Mouse (Mus musculus) liver (tissue): ENCODE results near the gene Agbl5.
A peak's percentile ranks its signal among the peaks of the same experiment; 100 is the strongest.

Source experiments
- DNase-seq: peaks from one replicate; pipeline ENCODE4 v3.0.0-alpha.2; 2020; ENCODE audit warnings: mixed read lengths

The Agbl5 gene

DNA sequence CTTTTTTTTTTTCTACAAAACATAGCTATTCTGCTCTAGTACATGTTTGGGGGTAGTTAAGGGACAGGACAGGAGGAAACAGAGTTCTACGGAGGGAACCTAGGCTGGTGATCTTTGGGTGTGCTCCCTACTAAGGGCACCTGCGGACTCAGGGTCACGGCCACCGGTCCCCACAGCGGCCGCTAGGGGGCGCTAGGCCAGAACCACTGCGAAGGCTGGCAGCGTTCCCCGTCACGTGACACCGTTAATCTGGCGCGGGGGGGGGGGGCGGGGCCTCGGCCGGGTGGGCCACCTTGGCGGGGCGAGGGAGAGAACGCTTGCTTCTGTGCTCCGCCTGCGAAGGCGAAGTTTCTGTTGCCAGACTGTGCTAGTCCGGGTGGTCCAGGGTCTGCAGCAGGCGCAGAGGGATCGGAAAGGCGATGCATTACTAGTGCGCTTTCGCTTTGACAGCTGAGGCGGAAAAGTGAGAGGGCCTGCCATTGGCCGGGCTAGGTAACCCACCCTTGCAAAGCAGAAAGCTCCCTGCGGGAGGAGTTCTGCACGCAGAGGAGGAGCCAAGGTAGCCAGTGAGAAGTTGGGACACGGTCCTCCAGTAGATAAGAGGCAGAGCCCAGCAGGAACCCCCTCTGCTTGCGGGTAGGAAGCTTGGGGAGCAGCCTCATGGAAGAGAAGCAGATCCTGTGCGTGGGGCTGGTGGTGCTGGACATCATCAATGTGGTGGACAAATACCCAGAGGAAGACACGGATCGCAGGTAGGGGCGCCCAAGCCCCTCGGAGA, 33.0 kb downstream of the Agbl5 start, which contains the start of gene Khk:
TSS of gene Khk (plus strand) at position 176 of the 778 bp plus-strand sequence.
- DNase-seq, result peak; percentile 95

DNA sequence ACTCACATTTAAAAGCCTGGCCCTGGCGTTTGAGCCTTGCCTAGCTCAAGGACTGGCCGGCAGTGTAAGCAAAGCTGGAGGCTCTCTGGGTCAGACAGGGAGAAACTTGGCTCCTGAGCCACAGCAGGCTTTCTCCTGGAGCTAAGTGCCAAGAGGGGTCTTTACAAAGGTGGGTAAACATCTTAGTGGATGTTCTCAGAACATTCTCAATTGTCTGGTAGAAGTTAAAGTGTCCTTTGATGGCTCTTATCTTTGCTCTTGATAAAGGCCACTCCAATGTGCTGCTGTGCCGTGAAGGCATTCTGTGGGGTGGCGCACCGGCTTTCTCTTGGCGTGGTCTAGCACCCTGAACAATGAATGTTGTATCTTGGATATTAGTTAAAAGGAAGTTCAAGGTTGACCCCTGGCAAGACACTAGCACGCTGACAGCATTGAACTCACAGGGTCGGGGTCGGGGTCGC, 34.1 kb downstream of the Agbl5 start:
- no peak for DNase-seq

DNA sequence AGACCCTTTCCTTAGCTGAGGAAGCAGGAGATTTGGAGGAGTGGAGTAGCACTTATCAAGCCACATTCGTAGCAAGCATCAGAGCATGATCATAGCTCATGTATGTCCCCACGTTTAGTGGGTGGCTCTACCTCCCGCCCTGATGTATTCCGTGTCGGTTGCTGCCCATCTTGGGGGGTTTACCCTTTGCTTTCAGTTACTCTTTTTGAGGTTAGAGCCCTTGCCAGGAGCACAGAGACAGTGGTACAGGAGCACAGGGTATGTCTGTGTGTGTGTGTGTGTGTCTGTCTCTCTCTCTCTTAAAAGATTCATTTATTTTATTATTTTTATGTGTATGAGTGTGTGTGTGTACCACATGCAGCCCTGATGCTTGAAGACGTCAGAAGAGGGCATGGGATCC, 34.6 kb downstream of the Agbl5 start:
- DNase-seq, result no peak

DNA sequence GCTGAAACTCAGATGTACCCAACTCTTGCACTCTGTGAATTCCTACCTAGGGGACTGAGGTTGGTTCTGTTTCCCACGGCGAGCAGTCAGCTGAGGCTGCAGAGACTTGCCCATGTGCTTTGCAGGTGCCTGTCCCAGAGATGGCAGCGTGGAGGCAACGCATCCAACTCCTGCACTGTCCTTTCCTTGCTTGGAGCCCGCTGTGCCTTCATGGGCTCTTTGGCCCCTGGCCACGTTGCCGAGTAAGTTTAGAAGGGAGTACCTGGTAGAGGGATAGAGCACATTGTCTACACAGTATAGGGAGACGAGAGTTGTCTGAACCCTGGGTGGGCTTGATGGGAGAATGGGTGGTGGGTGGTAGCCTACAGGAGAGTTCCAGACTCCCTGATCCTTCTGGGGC, 36.1 kb downstream of the Agbl5 start:
- no peak for DNase-seq

DNA sequence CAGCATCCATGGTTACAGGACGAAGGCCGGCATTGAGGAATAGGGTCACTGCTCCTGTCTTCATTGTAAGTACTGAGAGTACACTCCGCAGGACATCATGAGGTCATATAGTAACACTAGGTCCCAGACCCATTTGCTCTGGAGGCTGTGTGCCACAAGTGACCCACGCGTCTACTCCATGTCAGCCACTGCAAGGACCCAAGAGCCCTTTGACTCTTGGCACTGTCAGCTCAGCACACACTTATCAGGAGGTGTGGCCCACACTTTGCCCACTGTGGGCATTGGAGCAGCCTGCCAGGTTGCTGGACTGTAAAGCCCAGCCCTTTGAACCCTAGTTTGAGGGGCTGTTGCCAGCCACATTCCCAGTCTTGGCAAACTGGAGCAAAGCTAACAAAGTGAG, 36.7 kb downstream of the Agbl5 start:
- DNase-seq, result no peak

DNA sequence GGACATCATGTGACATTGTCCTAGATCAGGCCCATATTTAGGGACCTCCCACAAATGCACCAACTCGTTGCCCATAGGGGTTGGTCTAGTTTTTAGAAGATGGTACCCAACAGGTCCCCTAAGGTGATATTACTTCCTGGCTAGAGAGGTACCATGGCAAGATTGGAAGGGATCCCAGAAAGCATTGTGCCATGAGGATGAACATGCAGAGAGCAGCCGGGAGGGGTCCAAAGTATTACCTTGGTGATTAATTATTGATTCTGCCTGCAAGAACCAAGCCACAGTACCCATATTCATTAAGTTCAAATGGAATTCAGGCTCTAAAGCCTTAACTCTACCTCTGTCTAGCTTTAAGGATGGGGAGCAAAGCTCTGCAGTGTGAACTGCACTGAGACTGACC, 37.6 kb downstream of the Agbl5 start:
- DNase-seq, result no peak

DNA sequence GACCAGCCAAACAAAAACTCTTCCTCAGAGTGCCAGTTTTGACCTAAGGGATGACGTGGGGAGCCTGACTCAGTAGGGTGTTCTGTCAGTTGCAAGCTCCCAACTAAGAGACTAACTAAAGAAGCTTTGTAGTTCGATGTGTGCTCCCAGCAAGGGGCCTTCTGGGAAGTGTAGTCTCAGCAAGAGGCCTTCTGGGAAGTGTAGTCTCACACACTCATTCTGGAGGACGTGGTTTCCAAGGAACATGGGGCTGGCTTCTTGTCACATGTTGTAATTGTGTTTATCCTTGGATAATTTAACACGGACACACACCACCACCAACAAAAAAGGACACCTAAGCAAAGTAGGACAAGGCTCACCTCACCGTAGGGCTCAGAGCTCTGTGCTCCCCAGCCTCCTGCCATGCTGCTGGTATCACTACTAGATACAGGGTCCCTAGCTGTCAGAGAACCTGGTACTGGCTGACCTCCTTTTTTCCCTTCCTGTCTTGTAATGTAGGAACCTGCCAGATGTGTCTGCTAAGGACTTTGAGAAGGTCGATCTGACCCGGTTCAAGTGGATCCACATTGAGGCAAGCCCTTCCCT, 39.5 kb downstream of the Agbl5 start:
- DNase-seq, result no peak

DNA sequence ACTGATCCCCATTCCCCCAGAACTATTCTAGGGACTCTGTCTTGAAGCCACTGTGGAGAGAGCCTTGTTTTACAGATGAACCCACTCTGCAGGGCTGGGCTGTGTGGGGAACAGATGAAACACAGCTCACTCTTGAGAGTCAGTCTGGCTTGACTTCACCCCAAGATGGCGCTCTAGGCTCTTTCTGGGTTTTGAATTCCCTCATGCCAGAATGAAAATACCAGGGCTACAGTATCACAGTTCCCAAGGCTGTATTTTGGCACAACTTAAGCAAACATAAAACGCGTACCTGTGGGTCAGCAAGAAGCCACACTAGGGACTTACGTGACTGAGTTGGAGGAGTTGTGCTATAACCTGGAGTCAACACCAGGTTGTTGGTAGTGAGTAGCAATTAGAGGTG, 41.6 kb downstream of the Agbl5 start:
- DNase-seq, result peak; percentile 57

DNA sequence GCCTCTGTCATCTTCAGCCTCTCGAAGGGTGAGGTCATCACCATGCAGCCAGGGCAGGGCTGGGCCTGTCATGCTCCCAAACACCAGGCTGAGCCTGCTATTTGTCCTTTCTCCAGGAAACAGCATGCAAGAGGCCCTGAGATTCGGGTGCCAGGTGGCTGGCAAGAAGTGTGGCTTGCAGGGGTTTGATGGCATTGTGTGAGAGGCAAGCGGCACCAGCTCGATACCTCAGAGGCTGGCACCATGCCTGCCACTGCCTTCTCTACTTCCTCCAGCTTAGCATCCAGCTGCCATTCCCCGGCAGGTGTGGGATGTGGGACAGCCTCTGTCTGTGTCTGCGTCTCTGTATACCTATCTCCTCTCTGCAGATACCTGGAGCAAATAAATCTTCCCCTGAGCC, 42.4 kb downstream of the Agbl5 start:
- no peak for DNase-seq

DNA sequence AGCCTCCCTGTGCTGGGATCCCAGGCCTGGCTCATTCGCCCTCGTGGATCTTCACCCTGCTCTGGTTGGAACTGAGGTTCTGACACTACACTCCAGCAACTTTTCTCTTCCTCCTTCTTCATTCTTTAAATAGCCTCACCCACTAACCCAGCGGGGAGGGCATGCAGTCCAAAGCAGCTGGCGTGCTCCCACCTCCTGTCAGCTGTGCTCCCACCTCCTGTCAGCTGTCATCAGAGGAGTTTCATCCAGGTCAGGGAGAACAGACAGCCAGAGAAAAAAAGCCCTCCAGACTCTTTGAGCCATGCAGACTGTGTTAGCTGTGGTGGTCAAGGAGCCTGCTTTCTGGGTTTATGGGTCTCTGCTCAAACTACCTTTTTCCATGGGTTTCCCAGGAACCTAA, 42.9 kb downstream of the Agbl5 start:
- no peak for DNase-seq

DNA sequence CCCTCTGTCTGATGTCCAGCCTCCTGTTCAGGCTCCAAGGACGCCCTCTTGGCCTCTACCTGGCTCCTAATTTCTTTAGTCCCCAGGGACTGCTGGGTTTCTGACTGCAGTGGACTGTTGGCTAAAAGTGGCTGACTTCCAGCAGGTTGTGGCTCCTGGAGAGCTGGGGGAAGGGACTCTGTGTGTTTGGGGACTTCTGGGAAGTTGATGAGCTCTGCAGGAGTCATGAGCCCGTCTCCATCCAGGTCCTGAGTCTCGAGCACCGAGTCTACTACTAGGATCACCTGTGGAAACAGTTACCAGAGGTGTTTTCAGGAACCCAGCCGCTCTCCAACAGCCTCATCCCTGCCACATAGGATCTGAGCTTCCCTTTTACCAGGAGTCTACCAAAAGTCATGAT, 45.2 kb downstream of the Agbl5 start:
- DNase-seq, result no peak

DNA sequence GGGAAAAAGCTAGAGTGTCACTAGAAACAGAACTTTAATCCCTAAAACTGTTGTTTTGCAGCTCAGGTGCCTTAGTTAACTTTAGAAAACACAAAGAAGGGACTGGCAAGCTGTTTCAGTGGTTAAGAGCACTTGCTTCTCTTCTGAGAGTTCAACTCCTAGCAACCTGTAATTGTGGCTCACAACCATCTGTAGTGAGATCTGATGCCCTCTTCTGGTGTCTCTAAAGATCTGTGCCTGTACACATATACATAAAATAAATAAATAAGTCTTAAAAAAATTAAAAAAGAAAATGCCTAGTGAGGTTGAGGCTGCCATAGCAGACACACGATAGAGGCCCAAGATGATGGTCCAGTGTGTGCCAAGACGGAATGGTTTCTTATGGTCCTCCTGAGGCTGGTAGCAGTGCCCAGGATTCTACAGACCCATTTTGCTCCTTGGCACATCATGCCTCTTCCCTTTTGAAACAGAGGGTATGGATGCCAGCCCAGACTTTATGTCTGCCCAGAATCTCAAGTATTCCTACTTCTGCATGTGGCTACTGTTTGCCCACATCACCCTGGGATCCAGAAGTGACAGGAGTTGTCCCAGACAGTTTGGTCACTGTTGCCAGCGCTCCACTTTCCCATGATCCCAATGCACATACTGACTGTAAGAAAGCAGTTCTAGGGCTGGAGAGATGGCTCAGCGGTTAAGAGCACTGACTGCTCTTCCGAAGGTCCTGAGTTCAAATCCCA, 46.4 kb downstream of the Agbl5 start:
- DNase-seq, result no peak

DNA sequence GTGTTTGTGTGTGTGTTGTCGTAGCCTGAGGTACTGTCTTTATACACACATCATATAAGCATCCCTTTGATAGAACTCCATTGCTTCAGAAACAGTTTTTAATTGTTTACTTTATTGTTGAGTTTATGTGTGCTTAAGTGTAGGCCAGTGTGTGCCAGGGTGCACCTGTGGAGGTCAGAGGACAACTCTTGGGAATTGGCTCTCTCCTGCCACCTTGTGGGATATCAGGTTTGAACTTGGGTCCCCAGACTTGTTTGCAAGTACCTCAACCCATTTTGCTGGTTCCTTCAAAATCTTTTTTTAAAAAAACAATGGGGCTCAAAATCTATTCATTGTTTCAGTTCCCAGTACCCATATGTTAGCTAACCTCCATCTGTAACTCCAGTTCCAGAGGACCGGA, 54.5 kb downstream of the Agbl5 start:
- peak; percentile 26 for DNase-seq

DNA sequence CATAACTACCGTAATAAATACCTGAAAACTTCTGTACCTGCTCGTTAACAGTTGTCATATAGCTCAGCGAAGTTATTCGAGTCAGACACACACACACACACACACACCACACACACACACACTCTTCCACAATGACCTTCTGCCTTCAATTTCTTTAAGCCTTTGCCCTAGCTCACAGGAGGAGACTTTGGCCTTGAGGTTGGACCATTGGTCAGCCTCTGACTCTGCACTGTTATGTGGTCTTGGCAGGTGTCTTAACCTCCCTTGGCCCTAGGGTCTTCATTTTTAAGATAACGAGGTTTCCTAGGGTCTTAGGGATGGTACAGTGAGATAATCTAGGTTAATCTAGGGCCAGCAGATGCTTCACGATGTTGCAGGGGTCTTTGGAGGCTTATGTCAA, 55.9 kb downstream of the Agbl5 start:
- DNase-seq, result no peak

DNA sequence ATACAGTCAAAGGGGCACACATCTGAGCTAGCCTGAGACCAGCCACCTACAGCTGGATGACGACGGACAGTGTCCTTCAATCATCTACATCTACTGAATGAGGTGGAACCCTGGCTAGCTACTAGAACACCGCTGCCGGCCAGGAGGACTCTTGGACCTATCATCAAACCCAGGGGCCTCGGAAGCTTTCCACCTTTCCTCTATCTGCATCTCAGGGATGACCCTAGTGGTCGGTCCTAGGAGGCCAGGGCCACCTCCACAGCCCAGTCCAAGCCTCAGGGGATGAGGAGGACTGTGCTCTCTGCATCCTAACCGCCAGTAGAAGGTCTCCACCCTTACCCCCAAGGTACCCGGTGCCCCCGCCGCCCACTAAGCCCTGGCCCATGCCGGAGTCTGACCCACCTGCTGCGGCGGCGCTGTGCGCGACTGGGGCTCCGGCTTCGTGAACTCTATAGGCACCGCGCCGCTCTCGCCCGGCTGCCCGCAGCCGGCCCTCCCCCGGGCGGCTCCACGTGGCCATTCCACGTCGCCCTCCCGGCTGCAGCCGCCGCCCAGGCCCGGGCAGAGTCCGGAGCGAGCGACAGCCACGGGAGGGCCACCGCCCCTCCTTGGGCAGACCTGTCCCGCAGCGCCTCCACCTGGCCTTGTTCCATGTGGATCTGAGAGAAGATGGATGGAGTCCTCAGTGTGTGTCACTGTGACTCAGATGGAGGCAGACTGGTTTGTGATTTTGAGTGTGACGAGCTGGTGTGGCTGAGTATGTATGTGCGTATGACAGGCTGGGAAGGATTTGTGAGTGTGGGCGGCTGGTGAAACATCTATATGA, 56.7 kb downstream of the Agbl5 start, which contains the start of gene Cgref1:
TSS of gene Cgref1 (minus strand) at position 636 of the 826 bp plus-strand sequence.
- peak; percentile 71 for DNase-seq

DNA sequence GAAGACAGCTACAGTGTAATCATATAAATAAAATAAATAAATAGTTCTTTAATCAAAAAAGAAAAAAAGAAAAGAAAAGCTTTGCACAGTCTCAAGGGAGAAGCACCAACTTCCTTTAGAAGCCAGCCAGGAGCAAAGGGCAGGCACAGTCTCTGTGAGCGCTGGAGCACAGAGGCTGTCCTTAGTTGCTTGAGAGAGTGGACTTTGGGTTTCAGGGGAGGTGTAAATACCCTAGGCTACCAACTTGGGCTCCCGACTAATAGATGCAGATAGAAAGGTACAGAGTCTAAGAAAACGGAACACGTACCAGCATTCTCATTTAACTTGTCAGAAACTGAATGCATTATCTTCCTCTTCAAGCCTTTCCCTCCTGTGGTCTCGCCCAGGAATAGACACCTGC, 60.1 kb downstream of the Agbl5 start:
- DNase-seq, result no peak

DNA sequence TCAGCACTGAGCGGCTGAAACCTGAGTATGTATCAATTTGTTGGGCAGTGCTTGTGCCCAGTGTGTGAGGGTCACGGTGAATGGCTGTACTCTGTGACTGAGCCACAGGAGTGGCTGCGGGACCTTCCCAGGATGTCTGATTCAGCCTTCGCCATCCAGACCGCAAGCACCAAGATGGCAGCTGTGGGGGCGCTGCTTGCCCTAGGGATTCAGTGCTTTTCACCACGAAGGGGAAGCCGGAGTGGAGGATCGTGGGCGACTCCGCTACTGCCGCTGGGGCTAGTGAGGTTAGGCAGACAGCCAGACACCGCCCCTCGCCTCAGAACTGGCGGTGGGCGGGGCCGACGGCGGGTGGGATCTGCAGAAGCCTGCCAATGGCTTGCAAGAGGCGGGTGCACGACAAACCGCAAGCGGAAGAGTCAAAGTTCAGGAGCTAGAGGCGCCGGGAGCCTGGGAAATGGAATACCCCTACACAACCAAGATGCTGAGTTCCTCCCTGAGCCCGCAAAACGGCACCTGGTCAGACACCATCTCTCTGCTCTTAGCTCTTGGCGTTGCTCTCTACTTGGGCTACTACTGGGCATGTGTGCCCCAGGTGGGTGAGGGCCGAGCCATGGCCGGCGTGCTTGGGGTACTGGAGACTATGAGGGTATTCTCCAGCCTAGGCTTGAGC, 61.3 kb downstream of the Agbl5 start:
- peak; percentile 96 for DNase-seq

DNA sequence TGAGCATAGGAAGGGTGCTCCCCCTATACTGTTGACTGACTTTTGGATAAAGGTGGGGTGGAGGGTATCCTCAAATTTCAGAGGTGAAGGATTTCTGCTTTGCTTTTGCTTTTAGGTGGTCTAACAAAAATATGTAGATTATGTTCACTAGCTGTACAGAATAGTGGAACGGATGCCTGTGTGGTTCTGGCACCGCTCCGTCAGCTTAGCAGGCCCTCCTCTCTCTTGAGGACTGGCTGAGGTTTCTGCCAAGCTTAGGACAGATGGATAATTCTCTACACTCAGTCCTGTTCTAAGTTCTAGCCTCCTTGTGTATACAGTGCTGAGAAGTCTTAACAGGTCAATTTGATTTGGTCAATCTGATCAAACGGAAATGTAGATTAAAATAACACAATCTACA, 62.0 kb downstream of the Agbl5 start:
- DNase-seq, result no peak

DNA sequence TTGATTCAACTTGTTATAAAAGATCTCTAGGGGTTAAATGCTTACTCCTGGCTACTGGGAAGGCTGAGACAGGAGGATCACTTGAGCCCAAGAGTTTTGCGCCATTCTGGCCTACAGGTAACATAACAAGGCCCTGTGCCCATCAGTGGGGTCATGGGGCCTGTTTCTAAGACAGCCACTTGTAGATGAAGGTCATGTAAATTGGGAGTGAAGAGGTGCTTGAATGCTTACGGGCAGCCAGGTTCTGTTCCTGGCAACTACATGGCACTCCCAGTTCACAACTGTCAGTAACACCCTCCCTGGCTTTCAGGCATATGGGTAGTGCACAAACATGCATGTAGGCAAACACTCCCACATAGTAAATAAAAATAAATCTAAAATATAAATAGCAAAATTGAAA, 62.4 kb downstream of the Agbl5 start:
- DNase-seq, result no peak

DNA sequence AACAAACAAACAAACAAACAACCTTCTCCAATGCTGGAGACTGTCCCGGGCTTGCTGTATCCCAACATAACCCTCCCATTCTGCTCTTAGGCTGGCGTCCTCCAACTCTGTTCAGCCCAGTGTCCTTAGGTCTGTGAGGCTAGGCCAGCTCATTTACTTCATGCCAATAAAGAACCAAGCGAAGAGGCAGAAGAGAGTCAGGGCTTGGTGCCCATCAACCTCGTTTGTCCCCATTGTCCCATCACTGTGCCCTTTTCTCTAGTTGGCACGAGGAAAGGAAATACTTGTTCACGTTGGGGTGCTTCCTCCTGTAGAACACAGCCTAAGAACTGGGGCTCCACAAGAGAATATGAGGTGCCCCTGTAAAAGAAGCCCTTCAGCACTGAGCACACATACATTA, 63.2 kb downstream of the Agbl5 start:
- DNase-seq, result no peak

DNA sequence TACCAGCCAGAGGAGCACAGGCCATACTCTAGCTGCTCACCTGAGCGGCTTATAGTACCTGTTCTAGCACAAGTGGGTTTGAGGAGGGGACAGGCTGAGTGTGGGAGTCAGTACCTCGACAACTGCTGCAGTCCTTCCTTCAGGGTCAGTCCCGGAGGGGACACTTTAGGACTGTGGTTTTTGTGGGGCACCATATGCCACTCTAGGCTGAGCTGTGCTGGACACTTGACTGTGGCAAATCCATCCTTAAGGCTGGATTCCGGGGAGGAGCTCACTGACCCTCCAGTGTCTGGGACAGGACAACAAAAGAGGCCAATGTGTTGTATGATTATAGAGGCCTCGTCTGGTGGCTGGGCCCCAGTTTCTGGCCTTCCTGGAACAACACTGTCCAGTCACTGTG, 64.1 kb downstream of the Agbl5 start:
- no peak for DNase-seq

DNA sequence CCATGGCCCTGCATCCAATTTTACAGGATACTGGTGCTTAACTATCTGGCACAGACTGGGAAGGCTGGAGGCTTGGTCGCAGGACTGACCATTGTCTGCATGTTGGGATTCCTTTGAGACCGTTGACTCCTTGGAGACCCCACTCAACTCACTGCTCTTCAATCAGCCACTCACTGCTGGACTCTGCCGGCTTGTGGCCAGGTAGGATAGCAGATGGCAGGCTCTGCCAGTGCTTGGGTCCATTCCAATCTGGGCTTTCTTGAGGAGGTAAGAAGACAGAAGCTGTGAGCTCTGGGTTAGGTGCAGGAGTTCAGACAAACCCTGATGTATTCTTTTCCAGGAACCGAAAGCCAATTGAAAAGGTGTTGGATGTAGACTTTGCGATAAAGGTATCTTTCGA, 65.6 kb downstream of the Agbl5 start:
- DNase-seq, result no peak
